Mouse (Mus musculus): ENCODE data around the gene Cyp11a1. TPM values are rescaled to one million over a fixed set of nuclear protein-coding genes. Genes with fewer than 3 reads are reported as not detected.

The Cyp11a1 gene
- 4.4 and 7.8 TPM in 2 replicates for polyA plus RNA-seq (2015; fragmentation: Nextera tagmentation; extraction: Ambion mirVana)

DNA sequence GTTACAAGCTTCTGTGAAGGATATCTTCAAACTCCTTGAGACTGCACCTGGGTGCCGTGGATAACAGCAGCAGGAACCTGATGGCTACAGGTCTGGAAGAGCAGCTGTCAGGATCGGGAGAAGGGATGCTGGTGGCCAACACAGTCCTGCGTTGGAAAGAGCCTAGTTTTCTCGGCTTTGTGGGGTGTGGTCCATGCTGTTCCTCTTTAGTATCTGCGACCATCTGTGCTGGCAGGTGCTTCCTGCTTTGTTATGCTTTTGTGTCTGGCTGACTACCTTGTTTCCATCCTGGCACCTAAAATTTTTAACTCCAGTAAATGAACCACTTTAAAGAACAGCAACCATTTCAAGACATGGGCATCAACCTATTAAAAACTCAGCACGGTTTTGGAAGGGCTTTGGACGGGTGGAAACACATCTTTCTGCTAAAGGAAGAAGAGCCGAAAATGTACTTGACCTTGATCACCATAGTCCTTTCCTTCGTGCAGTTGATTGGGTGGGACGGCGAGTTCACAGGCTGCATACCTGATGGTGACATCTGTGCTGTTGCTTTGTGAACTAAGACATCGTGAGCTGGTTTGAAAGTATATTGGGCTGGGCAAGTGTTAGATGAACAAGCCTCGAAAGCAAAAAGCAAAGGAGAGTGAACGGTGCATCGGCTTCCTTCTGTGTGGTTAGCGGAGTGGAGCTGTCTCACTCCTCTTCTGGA, at the start of gene Cyp11a1:
Gene Cyp11a1, plus strand, starts transcription at position 659 of the 709 bp plus-strand sequence.
- TF ChIP-seq CTCF (IDR thresholded peaks at IDR 0.05; ENCODE audit: low read depth): no peak
- Histone ChIP-seq H3K27ac (ENCODE audit: low read depth, low read length) (no peak within 1 kb of the TSS), H3K27me3 (replicated peaks; ENCODE audit: control insufficient read depth, insufficient read depth, low read length) (no peaks in the 10 kb centered on the region), H3K4me1 (replicated peaks; ENCODE audit: control insufficient read depth, insufficient read depth, low read length) (no peaks in the 10 kb centered on the region), H3K9me3 (ENCODE audit: control insufficient read depth) (no peaks in the 10 kb centered on the region), H3K4me2 (replicated peaks; ENCODE audit: low read depth) (no peak within 1 kb of the TSS), H3K4me3 (ENCODE audit: low read depth, low read length) (no peak within 1 kb of the TSS), H3K36me3 (ENCODE audit: control insufficient read depth, insufficient read depth) (no peaks in the 10 kb centered on the region), H3K9ac (ENCODE audit: low read depth, low read length) (no peak within 1 kb of the TSS)
- WGBS: 82% methylated on average over 16 of the region's 16 CpGs
- no peak for ATAC-seq

DNA sequence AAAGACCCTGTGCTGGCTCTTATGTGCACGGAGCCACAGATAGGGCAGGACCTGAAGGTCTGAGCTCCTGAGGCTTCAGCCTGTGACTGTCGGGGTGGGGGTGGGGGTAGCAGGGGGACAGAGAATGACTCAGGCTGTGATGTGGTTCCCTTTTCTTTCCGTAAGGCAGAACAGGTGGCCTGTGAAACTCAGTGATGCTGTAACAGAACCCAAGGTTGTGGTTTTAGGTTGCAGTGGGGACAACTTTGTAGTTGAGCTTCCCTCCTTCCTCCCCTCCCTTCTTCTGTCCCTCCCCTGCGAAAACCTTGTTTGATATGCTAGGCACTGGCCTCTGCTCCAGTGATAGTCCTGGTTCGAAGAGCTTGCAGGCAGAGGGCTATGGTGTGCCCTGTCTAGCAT, 49.4 kb upstream of the Cyp11a1 start:
- TF ChIP-seq CTCF (IDR thresholded peaks at IDR 0.05; ENCODE audit: low read depth): no peak
- no peak overlapping the region for H3K27ac ChIP-seq (ENCODE audit: low read depth, low read length)
- H3K4me2 ChIP-seq (replicated peaks; ENCODE audit: low read depth): no peak overlapping the region
- no peak for ATAC-seq
- no peak overlapping the region for H3K9ac ChIP-seq (ENCODE audit: low read depth, low read length)
- H3K36me3 ChIP-seq (ENCODE audit: control insufficient read depth, insufficient read depth): peaks cover 50% of the 10 kb centered on the region
- H3K27me3 ChIP-seq (replicated peaks; ENCODE audit: control insufficient read depth, insufficient read depth, low read length): no peaks in the 10 kb centered on the region
- WGBS: 68% methylated on average over 5 of the region's 5 CpGs
- no peaks in the 10 kb centered on the region for H3K9me3 ChIP-seq (ENCODE audit: control insufficient read depth)
- peaks cover 4% of the 10 kb centered on the region for H3K4me1 ChIP-seq (replicated peaks; ENCODE audit: control insufficient read depth, insufficient read depth, low read length)
- H3K4me3 ChIP-seq (ENCODE audit: low read depth, low read length): no peak overlapping the region

DNA sequence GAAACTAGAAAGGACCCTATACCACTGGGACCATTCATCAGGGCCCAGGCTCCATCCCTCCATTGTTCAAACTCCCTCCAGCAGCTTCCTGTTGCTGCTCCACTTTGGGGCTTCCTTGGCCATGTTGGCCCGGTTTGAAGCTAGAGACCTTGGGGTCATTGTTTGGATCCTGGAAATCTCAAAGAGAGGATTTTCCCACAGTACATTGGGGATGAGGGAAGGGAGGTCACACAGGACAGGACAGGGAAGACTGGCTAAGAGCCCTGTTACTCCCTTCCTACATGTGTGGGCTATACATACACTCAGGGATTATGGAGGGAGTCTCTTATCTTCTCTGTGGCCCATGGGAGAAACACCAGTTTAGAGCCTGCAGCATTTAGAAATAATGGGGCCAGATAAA, 47.6 kb upstream of the Cyp11a1 start:
- H3K4me1 ChIP-seq (replicated peaks; ENCODE audit: control insufficient read depth, insufficient read depth, low read length): no peaks in the 10 kb centered on the region
- H3K9ac ChIP-seq (ENCODE audit: low read depth, low read length): no peak overlapping the region
- no peak overlapping the region for H3K4me3 ChIP-seq (ENCODE audit: low read depth, low read length)
- ATAC-seq: no peak
- H3K36me3 ChIP-seq (ENCODE audit: control insufficient read depth, insufficient read depth): peaks cover 59% of the 10 kb centered on the region
- no peaks in the 10 kb centered on the region for H3K27me3 ChIP-seq (replicated peaks; ENCODE audit: control insufficient read depth, insufficient read depth, low read length)
- no peak overlapping the region for H3K4me2 ChIP-seq (replicated peaks; ENCODE audit: low read depth)
- no peak overlapping the region for H3K27ac ChIP-seq (ENCODE audit: low read depth, low read length)
- WGBS: 81% methylated on average over 1 of the region's 1 CpGs
- TF ChIP-seq CTCF (IDR thresholded peaks at IDR 0.05; ENCODE audit: low read depth): no peak
- no peaks in the 10 kb centered on the region for H3K9me3 ChIP-seq (ENCODE audit: control insufficient read depth)

DNA sequence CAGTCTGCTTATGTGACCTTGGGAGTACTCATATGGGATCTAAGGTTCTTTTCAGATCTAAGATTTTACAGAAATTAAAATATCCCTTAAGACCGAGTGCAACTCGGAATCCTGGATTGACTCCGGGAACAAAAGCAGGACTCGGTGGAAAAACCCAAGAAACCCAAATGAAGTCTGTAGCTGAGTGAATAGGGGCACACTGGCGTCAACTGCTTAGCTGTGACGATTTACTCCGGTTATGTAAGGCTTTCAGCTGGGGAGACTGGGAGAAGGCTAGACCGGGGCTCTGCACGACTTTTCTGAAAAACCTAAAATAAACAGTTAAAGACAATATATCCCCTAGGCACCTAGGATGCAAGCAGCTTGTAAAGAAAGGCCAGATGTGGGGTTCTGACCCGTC, 46.8 kb upstream of the Cyp11a1 start:
- no peak for TF ChIP-seq CTCF (IDR thresholded peaks at IDR 0.05; ENCODE audit: low read depth)
- WGBS: 59% methylated on average over 10 of the region's 10 CpGs
- Histone ChIP-seq H3K4me3 (ENCODE audit: low read depth, low read length) (no peak overlapping the region), H3K4me1 (replicated peaks; ENCODE audit: control insufficient read depth, insufficient read depth, low read length) (no peaks in the 10 kb centered on the region), H3K9ac (ENCODE audit: low read depth, low read length) (no peak overlapping the region), H3K27ac (ENCODE audit: low read depth, low read length) (no peak overlapping the region), H3K27me3 (replicated peaks; ENCODE audit: control insufficient read depth, insufficient read depth, low read length) (no peaks in the 10 kb centered on the region), H3K36me3 (ENCODE audit: control insufficient read depth, insufficient read depth) (peaks cover 59% of the 10 kb centered on the region), H3K9me3 (ENCODE audit: control insufficient read depth) (no peaks in the 10 kb centered on the region), H3K4me2 (replicated peaks; ENCODE audit: low read depth) (no peak overlapping the region)
- no peak for ATAC-seq

DNA sequence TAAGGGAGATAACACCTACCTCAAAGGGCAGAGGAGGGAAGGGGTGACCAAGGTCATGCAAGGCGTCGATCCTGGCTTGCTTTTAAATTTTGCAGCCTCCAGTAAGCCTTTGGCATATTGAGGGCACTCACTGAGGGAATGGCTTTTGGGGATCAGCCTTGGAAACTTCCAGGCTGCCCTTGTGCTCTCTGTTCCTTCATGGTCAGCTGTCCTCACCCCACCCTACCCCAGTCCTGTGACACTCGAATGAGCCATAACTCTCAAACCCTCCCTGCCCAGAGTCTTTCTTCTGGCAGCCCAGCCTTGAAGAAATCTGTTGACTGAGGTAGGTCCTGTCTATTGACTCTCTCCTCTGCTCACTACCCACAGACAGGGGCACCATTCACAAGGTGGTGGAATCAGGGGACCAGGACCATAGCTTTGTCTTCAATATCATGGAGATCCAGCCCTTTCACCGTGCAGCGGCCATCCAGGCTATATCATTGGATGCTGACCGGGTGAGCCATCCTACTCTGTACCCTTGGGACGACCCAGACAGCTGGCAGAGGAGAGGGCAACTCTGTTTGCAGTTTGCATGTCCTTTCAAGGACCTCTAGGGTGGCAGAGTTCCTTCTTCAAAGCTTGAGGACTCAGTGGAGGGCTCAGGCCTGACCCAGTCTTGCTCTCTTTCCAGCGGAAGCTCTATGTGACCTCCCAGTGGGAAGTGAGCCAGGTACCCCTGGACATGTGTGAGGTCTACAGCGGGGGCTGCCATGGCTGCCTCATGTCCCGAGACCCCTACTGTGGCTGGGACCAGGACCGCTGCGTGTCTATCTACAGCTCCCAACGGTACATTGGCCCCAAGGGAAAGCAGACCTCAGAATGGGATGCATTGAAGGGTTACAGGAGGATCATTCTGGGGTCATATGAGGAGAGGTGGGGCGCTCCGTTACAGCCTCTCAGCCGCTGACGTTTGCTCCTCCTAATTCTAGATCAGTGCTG, 46.0 kb upstream of the Cyp11a1 start:
- H3K4me3 ChIP-seq (ENCODE audit: low read depth, low read length): no peak overlapping the region
- TF ChIP-seq CTCF (IDR thresholded peaks at IDR 0.05; ENCODE audit: low read depth): no peak
- no peak overlapping the region for H3K4me2 ChIP-seq (replicated peaks; ENCODE audit: low read depth)
- H3K4me1 ChIP-seq (replicated peaks; ENCODE audit: control insufficient read depth, insufficient read depth, low read length): no peaks in the 10 kb centered on the region
- no peaks in the 10 kb centered on the region for H3K27me3 ChIP-seq (replicated peaks; ENCODE audit: control insufficient read depth, insufficient read depth, low read length)
- no peak overlapping the region for H3K9ac ChIP-seq (ENCODE audit: low read depth, low read length)
- peaks cover 59% of the 10 kb centered on the region for H3K36me3 ChIP-seq (ENCODE audit: control insufficient read depth, insufficient read depth)
- ATAC-seq: no peak
- WGBS: 74% methylated on average over 17 of the region's 17 CpGs
- no peak overlapping the region for H3K27ac ChIP-seq (ENCODE audit: low read depth, low read length)
- H3K9me3 ChIP-seq (ENCODE audit: control insufficient read depth): no peaks in the 10 kb centered on the region

DNA sequence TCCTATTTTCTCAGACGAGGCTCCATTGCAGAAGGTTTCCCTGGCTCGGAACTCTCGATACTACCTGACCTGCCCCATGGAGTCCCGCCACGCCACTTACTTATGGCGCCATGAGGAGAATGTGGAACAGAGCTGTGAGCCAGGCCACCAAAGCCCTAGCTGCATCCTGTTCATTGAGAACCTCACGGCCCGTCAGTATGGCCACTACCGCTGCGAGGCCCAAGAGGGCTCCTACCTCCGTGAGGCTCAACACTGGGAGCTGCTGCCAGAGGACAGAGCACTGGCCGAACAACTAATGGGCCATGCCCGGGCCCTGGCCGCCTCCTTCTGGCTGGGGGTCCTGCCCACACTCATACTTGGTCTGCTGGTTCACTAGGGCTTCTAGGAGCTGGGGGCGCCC, 45.0 kb upstream of the Cyp11a1 start:
- Histone ChIP-seq H3K27me3 (replicated peaks; ENCODE audit: control insufficient read depth, insufficient read depth, low read length) (no peaks in the 10 kb centered on the region), H3K27ac (ENCODE audit: low read depth, low read length) (no peak overlapping the region), H3K4me1 (replicated peaks; ENCODE audit: control insufficient read depth, insufficient read depth, low read length) (no peaks in the 10 kb centered on the region), H3K9me3 (ENCODE audit: control insufficient read depth) (no peaks in the 10 kb centered on the region), H3K4me3 (ENCODE audit: low read depth, low read length) (no peak overlapping the region), H3K36me3 (ENCODE audit: control insufficient read depth, insufficient read depth) (peaks cover 51% of the 10 kb centered on the region), H3K9ac (ENCODE audit: low read depth, low read length) (no peak overlapping the region), H3K4me2 (replicated peaks; ENCODE audit: low read depth) (no peak overlapping the region)
- no peak for TF ChIP-seq CTCF (IDR thresholded peaks at IDR 0.05; ENCODE audit: low read depth)
- WGBS: 95% methylated on average over 15 of the region's 15 CpGs
- no peak for ATAC-seq

Measured in intestine, postnatal 0 days (tissue).